Comparison of ENCODE assay signal across 17 mouse cellular contexts in genomic region chr4:153439868-153440267, GRCm38 (mm10). TPM values are rescaled to one million over a fixed set of nuclear protein-coding genes. Genes with fewer than 3 reads are reported as not detected.
DNase-seq lines count a peak whose midpoint lies in the region; ATAC-seq lines count a peak whose summit lies in the region.
"Had no signal": no experiment of that assay in that cellular context is flagged by ENCODE, and none has a peak within 500 bp of the region (broad histone marks: within the 10 kb centered on the region; RNA-seq: fewer than 3 reads in every experiment).

No protein-coding gene starts in this region.

- H3K9me3 ChIP-seq in midbrain, embryonic 14.5 days (ENCODE audit: control insufficient read depth, low read length) = no peaks in the 10 kb centered on the region
- H3K9me3 ChIP-seq in midbrain, embryonic 13.5 days = no peaks in the 10 kb centered on the region
- no peaks in the 10 kb centered on the region for H3K9me3 ChIP-seq in hindbrain, embryonic 16.5 days (ENCODE audit: control insufficient read depth, low read length)
- H3K9me3 ChIP-seq: embryonic facial prominence, embryonic 13.5 days; forebrain, embryonic 12.5 days; heart, embryonic 12.5 days; limb, embryonic 12.5 days had no signal

- ATAC-seq in midbrain, embryonic 14.5 days (ENCODE audit: low FRiP score, low TSS enrichment) = no peak
- no peak for ATAC-seq in midbrain, embryonic 13.5 days
- no peak for ATAC-seq in hindbrain, embryonic 16.5 days
- ATAC-seq: liver, postnatal 0 days; Patski had no signal

- no peaks in the 10 kb centered on the region for H3K27me3 ChIP-seq in midbrain, embryonic 14.5 days (ENCODE audit: control insufficient read depth, insufficient read depth, low read length)
- H3K27me3 ChIP-seq in midbrain, embryonic 13.5 days = no peaks in the 10 kb centered on the region
- H3K27me3 ChIP-seq in hindbrain, embryonic 16.5 days (replicated peaks; ENCODE audit: control insufficient read depth, insufficient read depth, low read length) = no peaks in the 10 kb centered on the region
- H3K27me3 ChIP-seq: forebrain, embryonic 12.5 days; Patski had no signal

- peak overlapping the region; percentile 49; the same call in 1 of the 2 replicates for H3K27ac ChIP-seq in midbrain, embryonic 14.5 days (replicated peaks; ENCODE audit: low read depth, low read length)
- H3K27ac ChIP-seq in midbrain, embryonic 13.5 days = no peak overlapping the region
- H3K27ac ChIP-seq in hindbrain, embryonic 16.5 days (ENCODE audit: low read depth, low read length) = peak overlapping the region; percentile 39; the same call in 1 of the 2 replicates
- H3K27ac ChIP-seq: embryonic facial prominence, embryonic 13.5 days; forebrain, embryonic 12.5 days; kidney, postnatal 0 days; limb, embryonic 12.5 days had no signal

- no peak overlapping the region for H3K4me2 ChIP-seq in midbrain, embryonic 14.5 days (ENCODE audit: low read length)
- no peak overlapping the region for H3K4me2 ChIP-seq in midbrain, embryonic 13.5 days (replicated peaks)
- H3K4me2 ChIP-seq in hindbrain, embryonic 16.5 days (ENCODE audit: low read length) = no peak overlapping the region
- H3K4me2 ChIP-seq: embryonic facial prominence, embryonic 13.5 days; forebrain, embryonic 12.5 days; heart, embryonic 12.5 days; limb, embryonic 12.5 days had no signal

- no peak overlapping the region for H3K4me3 ChIP-seq in midbrain, embryonic 14.5 days (replicated peaks; ENCODE audit: low read depth, low read length)
- H3K4me3 ChIP-seq in midbrain, embryonic 13.5 days (replicated peaks) = no peak overlapping the region
- no peak overlapping the region for H3K4me3 ChIP-seq in hindbrain, embryonic 16.5 days (ENCODE audit: low read length)
- H3K4me3 ChIP-seq: embryonic facial prominence, embryonic 13.5 days; forebrain, embryonic 12.5 days; heart, embryonic 12.5 days; limb, embryonic 12.5 days had no signal

- no peak for DNase-seq in midbrain, embryonic 14.5 days
- DNase-seq in left cerebral cortex, postnatal 14 days (ENCODE audit: low spot score in 2 of 2) = peak; percentile 73 to 86
- DNase-seq in right cerebral cortex, postnatal 36 days (ENCODE audit: low spot score in 2 of 2) = peak; percentile 69 to 77
- no peak for DNase-seq in thymus, postnatal 14 days
- DNase-seq in cerebellum, adult 18-20 months = no peak
- DNase-seq: adrenal gland, adult 2 months; cerebellum, postnatal 36 days; gastrocnemius, postnatal 25 days; liver, postnatal 0 days had no signal

- H3K4me1 ChIP-seq in midbrain, embryonic 14.5 days (ENCODE audit: control insufficient read depth, insufficient read depth, low read length) = peaks cover 25% of the 10 kb centered on the region
- peaks cover 38% of the 10 kb centered on the region for H3K4me1 ChIP-seq in midbrain, embryonic 13.5 days (replicated peaks)
- H3K4me1 ChIP-seq in hindbrain, embryonic 16.5 days (ENCODE audit: control insufficient read depth, insufficient read depth, low read depth, low read length) = peaks cover 34% of the 10 kb centered on the region
- H3K4me1 ChIP-seq: heart, embryonic 12.5 days had no signal

- H3K9ac ChIP-seq in midbrain, embryonic 14.5 days (replicated peaks; ENCODE audit: low read length) = no peak overlapping the region
- H3K9ac ChIP-seq in midbrain, embryonic 13.5 days (replicated peaks) = no peak overlapping the region
- H3K9ac ChIP-seq in hindbrain, embryonic 16.5 days (ENCODE audit: low read depth, low read length) = no peak overlapping the region
- H3K9ac ChIP-seq: embryonic facial prominence, embryonic 13.5 days; forebrain, embryonic 12.5 days; heart, embryonic 12.5 days; limb, embryonic 12.5 days; liver, postnatal 0 days had no signal

- H3K36me3 ChIP-seq in midbrain, embryonic 14.5 days (ENCODE audit: control insufficient read depth, insufficient read depth, low read length) = no peaks in the 10 kb centered on the region
- no peaks in the 10 kb centered on the region for H3K36me3 ChIP-seq in midbrain, embryonic 13.5 days
- H3K36me3 ChIP-seq in hindbrain, embryonic 16.5 days (ENCODE audit: control insufficient read depth, insufficient read depth, low read length) = no peaks in the 10 kb centered on the region
- H3K36me3 ChIP-seq: embryonic facial prominence, embryonic 13.5 days; forebrain, embryonic 12.5 days; heart, embryonic 12.5 days; limb, embryonic 12.5 days had no signal

- 84% methylated on average over 11 of the region's 11 CpGs for WGBS in midbrain, embryonic 14.5 days
- WGBS in midbrain, embryonic 13.5 days = 83% methylated on average over 11 of the region's 11 CpGs
- 71% methylated on average over 11 of the region's 11 CpGs for WGBS in hindbrain, embryonic 16.5 days

- intact Hi-C loops in left cerebral cortex, postnatal 14 days (cut with DNase I) = no loop called here

RNA-seq across cellular contexts. Expression of gene Ajap1, which starts 42.7 kb away (rescaled TPM):
- polyA plus RNA-seq in midbrain, embryonic 14.5 days (2014; fragmentation: Nextera tagmentation; extraction: Ambion mirVana) = 8.9 and 9.8 TPM in 2 replicates
- 6.7 and 8.6 TPM in 2 replicates for polyA plus RNA-seq in midbrain, embryonic 13.5 days (2015; fragmentation: Nextera tagmentation; extraction: Ambion mirVana)
- 14.3 and 15.0 TPM in 2 replicates for polyA plus RNA-seq in hindbrain, embryonic 16.5 days (2015; fragmentation: Nextera tagmentation; extraction: Ambion mirVana)
- 10 to 100 TPM; 55.6 to 59.1 TPM for total RNA-seq in left cerebral cortex, postnatal 14 days (2021)
- polyA plus RNA-seq: liver, postnatal 0 days; Patski had no signal

Comparison
In these comparisons a context has a peak if more than half of its experiments do, and no peak if none do; other contexts are left out.
1. DNase-seq: peak in left cerebral cortex, postnatal 14 days (2 of 2) and right cerebral cortex, postnatal 36 days (2 of 2); none in midbrain, embryonic 14.5 days (single experiment), thymus, postnatal 14 days (single experiment) and cerebellum, adult 18-20 months (0 of 2).